Mouse (Mus musculus) liver, embryonic 14.5 days (tissue): ENCODE measurements at regions not wholly inside any gene's neighbourhood (a gene's known extent, or its start where the extent isn't known, plus 50 kb on each side); places are given as distances from the start of the nearest gene placed in this dataset.

ENCODE experiments used
- ATAC-seq: fragments of 200-750 bp; cut with Nextera tagmentation; 2 replicates; pipeline ENCODE4 v1.8.0; 2017; ENCODE audit warnings: moderate number of reproducible peaks, mild to moderate bottlenecking, moderate library complexity; ENCODE audit not compliant: insufficient read depth
- DNase-seq, 3 experiments: peaks; one replicate each; pipeline ENCODE4 v3.0.0-alpha.2; 2012 to 2013; ENCODE audit warnings: low read depth in 3 of 3, low spot score in 3 of 3
- H3K27ac ChIP-seq: fragments of 300-500 bp; sonication (generic); 2 replicates; pipeline ENCODE4 v1.5.1; 2014; ENCODE audit warnings: moderate library complexity, mild to moderate bottlenecking, control low read depth, inconsistent platforms
- H3K27me3 ChIP-seq: fragments of 300-500 bp; sonication (generic); 2 replicates; pipeline ENCODE4 v1.6.1; 2014; ENCODE audit warnings: mild to moderate bottlenecking, low read length, moderate library complexity; ENCODE audit not compliant: control insufficient read depth, insufficient read depth
- H3K36me3 ChIP-seq: fragments of 300-500 bp; sonication (generic); replicated peaks from 2 replicates; pipeline ENCODE4 v1.6.1; 2014; ENCODE audit warnings: low read depth; ENCODE audit not compliant: control insufficient read depth, insufficient read depth
- H3K4me1 ChIP-seq, 2 experiments: fragments of 200-500 bp in 1 of 2; fragments of 300-500 bp in 1 of 2; sonication (generic) in 1 of 2; replicated peaks; 2 replicates each; pipeline ENCODE4 v1.6.1; 2012 to 2014; ENCODE audit warnings: antibody characterized with exemption in 1 of 2, inconsistent platforms in 1 of 2, low read length in 1 of 2; ENCODE audit not compliant: control insufficient read depth in 2 of 2, insufficient read depth in 2 of 2
- H3K4me2 ChIP-seq: fragments of 300-500 bp; sonication (generic); 2 replicates; pipeline ENCODE4 v1.6.1; 2014; ENCODE audit warnings: low read depth, mild to moderate bottlenecking, control low read depth, moderate library complexity
- H3K4me3 ChIP-seq, 2 experiments: fragments of 200-500 bp in 1 of 2; fragments of 300-500 bp in 1 of 2; sonication (generic) in 1 of 2; 2 replicates each; pipeline ENCODE4 v1.5.1; 2012 to 2014; ENCODE audit warnings: low read depth in 2 of 2, low read length in 2 of 2, mild to moderate bottlenecking in 2 of 2, control low read depth in 1 of 2, inconsistent platforms in 1 of 2, moderate library complexity in 1 of 2; ENCODE audit not compliant: insufficient read depth in 1 of 2
- H3K9ac ChIP-seq: fragments of 300-500 bp; sonication (generic); replicated peaks from 2 replicates; pipeline ENCODE4 v1.6.1; 2014; ENCODE audit warnings: mild to moderate bottlenecking, control low read depth, moderate library complexity
- H3K9me3 ChIP-seq: fragments of 300-500 bp; sonication (generic); 2 replicates; pipeline ENCODE4 v1.6.1; 2016; ENCODE audit warnings: low read length, mixed read lengths; ENCODE audit not compliant: control insufficient read depth
- CTCF ChIP-seq: IDR thresholded peaks from 2 replicates; pipeline ENCODE4 v1.5.1; 2016; ENCODE audit warnings: antibody characterized with exemption, low read depth, control low read depth
- EP300 ChIP-seq: IDR thresholded peaks from 2 replicates; pipeline ENCODE4 v1.6.1; 2016; ENCODE audit warnings: antibody characterized with exemption, low read depth
- WGBS: fragments of 180-500 bp; shearing (Covaris S2); extraction: QIAGEN DNeasy Blood & Tissue Kit; methylation state at CpG from one replicate; pipeline ENCODE4 v1.1.7; 2014; ENCODE audit not compliant: insufficient replicate concordance; 5-methylcytosine and 5-hydroxymethylcytosine counted together

- peak in 1 of 3 experiments; percentile 9 for DNase-seq
- Histone ChIP-seq H3K4me2 (peak overlapping the region; percentile 22; the same call in 1 of the 2 replicates), H3K36me3 (no peaks in the 10 kb centered on the region), H3K4me1 (no peaks in the 10 kb centered on the region), H3K4me3 (no peak overlapping the region), H3K9ac (no peak overlapping the region), H3K27ac (no peak overlapping the region), H3K27me3 (no peaks in the 10 kb centered on the region), H3K9me3 (no peaks in the 10 kb centered on the region)
- ATAC-seq: no peak
- WGBS: 13% methylated on average over 8 of the region's 8 CpGs
- TF ChIP-seq CTCF: peak; percentile 81
- TF ChIP-seq EP300: no peak
Measured at GRCm38 (mm10) chr13:39440907-39441306, 480.2 kb upstream of the Slc35b3 start.

- H3K4me1 ChIP-seq: no peaks in the 10 kb centered on the region
- TF ChIP-seq CTCF (no peak), EP300 (no peak)
- no peak overlapping the region for H3K9ac ChIP-seq
- no peak for DNase-seq
- no peak overlapping the region for H3K27ac ChIP-seq
- H3K27me3 ChIP-seq: no peaks in the 10 kb centered on the region
- no peak overlapping the region; a peak in 1 of 4 replicates for H3K4me3 ChIP-seq
- H3K36me3 ChIP-seq: no peaks in the 10 kb centered on the region
- WGBS: 67% methylated on average over 10 of the region's 10 CpGs
- no peaks in the 10 kb centered on the region for H3K9me3 ChIP-seq
- ATAC-seq: no peak
- H3K4me2 ChIP-seq: peak overlapping the region; percentile 22
Measured at GRCm38 (mm10) chr13:39440336-39440735, 479.7 kb upstream of the Slc35b3 start.

- WGBS: 72% methylated on average over 3 of the region's 3 CpGs
- H3K27ac ChIP-seq: no peak overlapping the region
- no peak for TF ChIP-seq CTCF
- no peak for TF ChIP-seq EP300
- no peak for ATAC-seq
- H3K27me3 ChIP-seq: no peaks in the 10 kb centered on the region
- H3K9ac ChIP-seq: no peak overlapping the region
- no peaks in the 10 kb centered on the region for H3K36me3 ChIP-seq
- no peak for DNase-seq
- no peaks in the 10 kb centered on the region for H3K4me1 ChIP-seq
- no peaks in the 10 kb centered on the region for H3K9me3 ChIP-seq
- no peak overlapping the region for H3K4me2 ChIP-seq
- no peak overlapping the region for H3K4me3 ChIP-seq
Measured at GRCm38 (mm10) chr13:39427996-39428395, 467.3 kb upstream of the Slc35b3 start.

- ATAC-seq: no peak
- TF ChIP-seq EP300: no peak
- TF ChIP-seq CTCF: peak; percentile 60
- H3K9ac ChIP-seq: no peak overlapping the region
Measured at GRCm38 (mm10) chr13:39425944-39426343, 465.3 kb upstream of the Slc35b3 start.

GRCm38 (mm10) chr13:39418127-39418526 lies 457.5 kb upstream of the Slc35b3 start:
- no peak for ATAC-seq
- 37% methylated on average over 7 of the region's 7 CpGs for WGBS
- Histone ChIP-seq H3K36me3 (no peaks in the 10 kb centered on the region), H3K27ac (no peak overlapping the region), H3K4me2 (no peak overlapping the region), H3K9ac (no peak overlapping the region), H3K9me3 (no peaks in the 10 kb centered on the region), H3K27me3 (no peaks in the 10 kb centered on the region), H3K4me1 (no peaks in the 10 kb centered on the region), H3K4me3 (no peak overlapping the region)
- no peak for DNase-seq
- TF ChIP-seq CTCF (no peak), EP300 (no peak)

More at GRCm38 (mm10) chr13:39425944-39426343, 465.3 kb upstream of the Slc35b3 start:
- no peak overlapping the region for H3K27ac ChIP-seq
- H3K36me3 ChIP-seq: no peaks in the 10 kb centered on the region
- no peaks in the 10 kb centered on the region for H3K27me3 ChIP-seq
- DNase-seq: no peak
- no peak overlapping the region for H3K4me2 ChIP-seq
- H3K4me3 ChIP-seq: no peak overlapping the region
- WGBS: 51% methylated on average over 6 of the region's 6 CpGs
- H3K4me1 ChIP-seq: no peaks in the 10 kb centered on the region
- H3K9me3 ChIP-seq: no peaks in the 10 kb centered on the region
